Mouse (Mus musculus) T-helper 1 cell (primary cell): ENCODE data around the gene Wdr41.

Experiments used
- in situ Hi-C: fragments of 300-600 bp; cut with MboI, MseI; formaldehyde crosslinking; loops from one replicate; pipeline ENCODE4 v1.15.1; 2025; ENCODE audit warnings: high pct_unique_total_duplicates

Wdr41 gene

GRCm38 (mm10) chr13:94976219-94977186, at the start of gene Wdr41:
TSS of gene Wdr41 (plus strand) at chr13:94976344.
- in situ Hi-C loops, result no loop called here

GRCm38 (mm10) chr13:94928086-94928485, 48.1 kb upstream of the Wdr41 start:
- in situ Hi-C loops, result no loop called here

GRCm38 (mm10) chr13:94938418-94938817, 37.7 kb upstream of the Wdr41 start:
- in situ Hi-C loops, result no loop called here

- in situ Hi-C loops, result no loop called here
Observed at GRCm38 (mm10) chr13:94940104-94940503, 36.0 kb upstream of the Wdr41 start.

- in situ Hi-C loops, result no loop called here
Observed at GRCm38 (mm10) chr13:94941230-94941629, 34.9 kb upstream of the Wdr41 start.

- in situ Hi-C loops, result no loop called here
Observed at GRCm38 (mm10) chr13:94955941-94956340, 20.2 kb upstream of the Wdr41 start.

GRCm38 (mm10) chr13:94957965-94958364, 18.2 kb upstream of the Wdr41 start:
- in situ Hi-C loops, result no loop called here

- in situ Hi-C loops, result no loop called here
Observed at GRCm38 (mm10) chr13:94969992-94970553, 6.1 kb upstream of the Wdr41 start.

GRCm38 (mm10) chr13:94975828-94976218, 321 bp upstream of the Wdr41 start:
- in situ Hi-C loops, result no loop called here

GRCm38 (mm10) chr13:94979081-94979480, 2.9 kb downstream of the Wdr41 start:
- in situ Hi-C loops, result no loop called here

GRCm38 (mm10) chr13:94990516-94990915, 14.4 kb downstream of the Wdr41 start:
- in situ Hi-C loops, result no loop called here

GRCm38 (mm10) chr13:95007281-95007680, 31.1 kb downstream of the Wdr41 start:
- in situ Hi-C loops, result loop anchor here (25.0 kb wide), 1 partner anchor 330 kb away; no protein-coding TSS in a partner anchor

- in situ Hi-C loops, result loop anchor here (25.0 kb wide), 1 partner anchor 328 kb away; no protein-coding TSS in a partner anchor
Observed at GRCm38 (mm10) chr13:95009261-95009660, 33.1 kb downstream of the Wdr41 start.

GRCm38 (mm10) chr13:95011546-95012257, 35.6 kb downstream of the Wdr41 start:
- in situ Hi-C loops, result loop anchor here (25.0 kb wide), 1 partner anchor 326 kb away; no protein-coding TSS in a partner anchor

- in situ Hi-C loops, result loop anchor here (25.0 kb wide), 1 partner anchor 320 kb away; no protein-coding TSS in a partner anchor
Observed at GRCm38 (mm10) chr13:95017278-95017677, 41.1 kb downstream of the Wdr41 start.

- in situ Hi-C loops, result loop anchor here (25.0 kb wide), 1 partner anchor 319 kb away; no protein-coding TSS in a partner anchor
Observed at GRCm38 (mm10) chr13:95017916-95018315, 41.8 kb downstream of the Wdr41 start.

- in situ Hi-C loops, result loop anchor here (25.0 kb wide), 1 partner anchor 318 kb away; no protein-coding TSS in a partner anchor
Observed at GRCm38 (mm10) chr13:95019345-95019744, 43.2 kb downstream of the Wdr41 start.

GRCm38 (mm10) chr13:95020216-95020615, 44.1 kb downstream of the Wdr41 start:
- in situ Hi-C loops, result loop anchor here (25.0 kb wide), 1 partner anchor 317 kb away; no protein-coding TSS in a partner anchor

GRCm38 (mm10) chr13:95030828-95031227, 54.7 kb downstream of the Wdr41 start:
- in situ Hi-C loops, result no loop called here

GRCm38 (mm10) chr13:95032127-95032831, 56.1 kb downstream of the Wdr41 start:
- in situ Hi-C loops, result no loop called here

- in situ Hi-C loops, result no loop called here
Observed at GRCm38 (mm10) chr13:95032973-95033372, 56.8 kb downstream of the Wdr41 start.
